Mouse (Mus musculus): ENCODE results near the gene Nectin1. TPM values are rescaled to one million over a fixed set of nuclear protein-coding genes. Genes with fewer than 3 reads are reported as not detected.

Nectin1 gene
- polyA plus RNA-seq, 1 experiment = 25.7 TPM

DNA sequence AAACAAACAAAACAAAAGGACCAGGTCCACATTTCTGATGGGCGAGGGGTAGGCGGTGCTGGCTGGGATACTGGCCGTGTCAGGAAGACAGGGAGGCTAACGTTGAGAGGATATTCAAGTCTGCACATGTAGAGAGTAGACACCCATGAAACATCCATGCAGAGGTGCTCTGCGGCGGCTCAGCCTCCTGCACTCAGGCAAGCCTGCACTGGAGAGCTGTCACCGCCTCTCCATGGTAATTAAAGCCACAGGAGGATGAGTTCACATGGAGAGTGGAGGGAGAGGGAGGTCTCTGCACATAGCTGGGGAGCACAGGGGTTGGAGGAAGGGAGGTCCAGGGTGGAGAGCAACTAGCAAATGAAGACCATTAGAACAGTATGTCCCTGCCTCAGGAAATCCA lies 107.4 kb downstream of the Nectin1 start:
- no peak for DNase-seq (ENCODE audit: extremely low spot score in 1 of 2, low spot score in 1 of 2)

DNA sequence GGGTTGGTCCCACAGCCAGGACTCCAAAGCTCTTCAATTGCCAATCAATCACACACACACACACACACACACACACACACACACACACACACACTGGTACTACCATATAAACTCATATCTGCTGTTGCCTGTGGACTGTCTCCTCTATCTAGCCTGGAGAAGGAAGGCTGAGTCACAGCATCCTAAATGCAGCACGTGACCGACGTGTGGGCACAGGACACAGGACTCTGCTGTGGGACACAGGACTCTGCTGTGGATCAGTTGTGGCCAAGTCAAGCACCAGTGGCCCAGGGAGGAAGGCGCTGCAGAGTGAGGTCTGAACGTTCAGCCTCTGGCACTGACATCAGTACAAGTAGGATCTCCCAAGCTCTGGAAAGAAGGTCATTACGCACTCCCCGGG lies 112.1 kb downstream of the Nectin1 start:
- DNase-seq (ENCODE audit: extremely low spot score in 1 of 2, low spot score in 1 of 2) = no peak

Measured in frontal cortex, adult 2 months (tissue).